Mouse (Mus musculus) naive thymus-derived CD4-positive, alpha-beta T cell, adult 2 months (primary cell): Measurements from ENCODE around the gene Ntn1.

Source experiments
- DNase-seq: peaks from one replicate; pipeline ENCODE4 v3.0.0-alpha.2; 2011; ENCODE audit warnings: low read depth

Ntn1 gene

GRCm38 (mm10) chr11:68264276-68264675, 136.3 kb downstream of the Ntn1 start:
- no peak for DNase-seq

- DNase-seq = no peak
These were observed 137.5 kb downstream of the Ntn1 start for GRCm38 (mm10) chr11:68263100-68263499.

GRCm38 (mm10) chr11:68261162-68261892, 139.3 kb downstream of the Ntn1 start:
- DNase-seq = no peak

- no peak for DNase-seq
These were observed 140.2 kb downstream of the Ntn1 start for GRCm38 (mm10) chr11:68260399-68260798.

GRCm38 (mm10) chr11:68258498-68258897, 142.1 kb downstream of the Ntn1 start:
- no peak for DNase-seq

GRCm38 (mm10) chr11:68253531-68253930, 147.1 kb downstream of the Ntn1 start:
- DNase-seq = no peak

GRCm38 (mm10) chr11:68250106-68250505, 150.5 kb downstream of the Ntn1 start:
- DNase-seq = no peak

GRCm38 (mm10) chr11:68247897-68248296, 152.7 kb downstream of the Ntn1 start:
- DNase-seq = no peak

- no peak for DNase-seq
These were observed 155.7 kb downstream of the Ntn1 start for GRCm38 (mm10) chr11:68244992-68245261.

GRCm38 (mm10) chr11:68244254-68244991, 156.2 kb downstream of the Ntn1 start:
- no peak for DNase-seq

- DNase-seq = no peak
These were observed 160.9 kb downstream of the Ntn1 start for GRCm38 (mm10) chr11:68239756-68240155.

GRCm38 (mm10) chr11:68233469-68233965, 167.1 kb downstream of the Ntn1 start:
- no peak for DNase-seq

- no peak for DNase-seq
These were observed 169.1 kb downstream of the Ntn1 start for GRCm38 (mm10) chr11:68231558-68231957.

GRCm38 (mm10) chr11:68228941-68229665, 171.5 kb downstream of the Ntn1 start:
- DNase-seq = no peak

GRCm38 (mm10) chr11:68227837-68228236, 172.8 kb downstream of the Ntn1 start:
- no peak for DNase-seq

- no peak for DNase-seq
These were observed 174.0 kb downstream of the Ntn1 start for GRCm38 (mm10) chr11:68226654-68227057.

GRCm38 (mm10) chr11:68223143-68223542, 177.5 kb downstream of the Ntn1 start:
- no peak for DNase-seq

- no peak for DNase-seq
These were observed 178.4 kb downstream of the Ntn1 start for GRCm38 (mm10) chr11:68222209-68222608.

- DNase-seq = no peak
These were observed 179.9 kb downstream of the Ntn1 start for GRCm38 (mm10) chr11:68220733-68221132.

GRCm38 (mm10) chr11:68216041-68216440, 184.6 kb downstream of the Ntn1 start:
- DNase-seq = no peak

GRCm38 (mm10) chr11:68215206-68215912, 185.3 kb downstream of the Ntn1 start:
- no peak for DNase-seq

GRCm38 (mm10) chr11:68214496-68215205, 186.0 kb downstream of the Ntn1 start:
- DNase-seq = no peak
